Mouse (Mus musculus): ENCODE data around the gene Nip7.

DNA sequence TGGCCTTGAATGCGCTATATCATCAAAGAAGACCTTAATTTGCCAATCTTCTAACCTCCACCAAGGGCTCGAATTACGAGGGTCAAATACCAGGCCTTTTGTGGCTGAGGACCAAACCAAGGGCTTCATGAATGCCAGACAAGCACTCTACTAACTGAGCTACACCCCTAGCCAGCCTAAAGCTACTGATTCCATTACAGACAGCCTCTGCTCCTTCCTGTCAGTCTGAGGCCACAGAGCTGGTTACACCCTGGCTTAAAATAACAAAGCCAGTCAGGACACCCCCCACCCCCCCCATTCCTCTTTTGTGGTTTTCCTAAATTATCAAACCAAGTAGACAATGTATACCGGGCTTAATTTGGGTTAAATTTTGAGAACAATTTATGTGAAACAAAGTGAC is 17.0 kb downstream of the Nip7 start:
- TF ChIP-seq CTCF (IDR thresholded peaks at IDR 0.05): no peak
- no peak for TF ChIP-seq POLR2A (IDR thresholded peaks at IDR 0.05; ENCODE audit: insufficient read depth, low read depth, low read length)
- TF ChIP-seq EP300 (IDR thresholded peaks at IDR 0.05; ENCODE audit: insufficient read depth, low read depth, low read length): no peak
